17 mouse cellular contexts compared by ENCODE assay signal in genomic region chr5:20251541-20251940, GRCm38 (mm10).
"Had no signal": no experiment of that assay in that cellular context is flagged by ENCODE, and none has a peak within 500 bp of the region (broad histone marks: within the 10 kb centered on the region; RNA-seq: fewer than 3 reads in every experiment).

No protein-coding gene starts in this region.

- DNase-seq: lung, adult 2 months; lung, postnatal 14 days; lung, postnatal 36 days; right cerebral cortex, postnatal 14 days; thymus, adult 2 months; thymus, postnatal 25 days; thymus, postnatal 4 days had no signal

- H3K36me3 ChIP-seq: lung, embryonic 15.5 days; midbrain, embryonic 13.5 days; midbrain, embryonic 15.5 days; neural tube, embryonic 12.5 days; stomach, embryonic 15.5 days had no signal

- H3K27ac ChIP-seq: lung, embryonic 15.5 days; macrophage; midbrain, embryonic 13.5 days; midbrain, embryonic 15.5 days; neural tube, embryonic 12.5 days; stomach, embryonic 15.5 days; stomach, postnatal 0 days had no signal

- H3K4me2 ChIP-seq: lung, embryonic 15.5 days; midbrain, embryonic 11.5 days; midbrain, embryonic 13.5 days; midbrain, embryonic 15.5 days; neural tube, embryonic 12.5 days; stomach, embryonic 15.5 days had no signal

- H3K4me3 ChIP-seq: lung, embryonic 15.5 days; megakaryocyte, embryonic 14.5 days; midbrain, embryonic 13.5 days; midbrain, embryonic 15.5 days; neural tube, embryonic 12.5 days; stomach, embryonic 15.5 days had no signal

- ATAC-seq: lung, postnatal 0 days; midbrain, embryonic 13.5 days; midbrain, embryonic 15.5 days had no signal

- H3K9me3 ChIP-seq: lung, embryonic 15.5 days; midbrain, embryonic 13.5 days; midbrain, embryonic 15.5 days; neural tube, embryonic 12.5 days; stomach, embryonic 15.5 days had no signal

- H3K4me1 ChIP-seq: lung, embryonic 15.5 days; megakaryocyte, embryonic 14.5 days; midbrain, embryonic 13.5 days; neural tube, embryonic 12.5 days; stomach, embryonic 15.5 days had no signal

- H3K27me3 ChIP-seq: lung, embryonic 15.5 days; megakaryocyte, embryonic 14.5 days; midbrain, embryonic 13.5 days; midbrain, embryonic 15.5 days; neural tube, embryonic 12.5 days; stomach, embryonic 15.5 days had no signal

- H3K9ac ChIP-seq: lung, embryonic 15.5 days; midbrain, embryonic 13.5 days; midbrain, embryonic 15.5 days; neural tube, embryonic 12.5 days; stomach, embryonic 15.5 days had no signal
